Mouse (Mus musculus) layer of hippocampus, adult 2 months (tissue): ENCODE results near the gene Fam129a. TPM values are rescaled to one million over a fixed set of nuclear protein-coding genes. Genes with fewer than 3 reads are reported as not detected.

Experiments
- DNase-seq, 2 experiments: peaks; one replicate each; pipeline ENCODE4 v3.0.0; 2022; ENCODE audit warnings: low spot score in 2 of 2
- H3K27ac ChIP-seq: fragments of 200-600 bp; 2 replicates; pipeline ENCODE4 v1.8.1; 2022
- H3K4me3 ChIP-seq: fragments of 200-600 bp; 2 replicates; pipeline ENCODE4 v1.8.1; 2022; ENCODE audit warnings: mild to moderate bottlenecking
- CTCF ChIP-seq: fragments of 200-600 bp; conservative IDR thresholded peaks from 2 replicates; pipeline ENCODE4 v1.8.1; 2022; ENCODE audit warnings: antibody characterized with exemption, mild to moderate bottlenecking, moderate library complexity
- total RNA-seq, 2 experiments: library from RNA; stranded (reverse); gene quantifications; 2 replicates each; pipeline ENCODE4 v1.2.3; 2021

The Fam129a gene
- total RNA-seq, 2 experiments from 2014 or later: 1.4 to 1.7 TPM

DNA sequence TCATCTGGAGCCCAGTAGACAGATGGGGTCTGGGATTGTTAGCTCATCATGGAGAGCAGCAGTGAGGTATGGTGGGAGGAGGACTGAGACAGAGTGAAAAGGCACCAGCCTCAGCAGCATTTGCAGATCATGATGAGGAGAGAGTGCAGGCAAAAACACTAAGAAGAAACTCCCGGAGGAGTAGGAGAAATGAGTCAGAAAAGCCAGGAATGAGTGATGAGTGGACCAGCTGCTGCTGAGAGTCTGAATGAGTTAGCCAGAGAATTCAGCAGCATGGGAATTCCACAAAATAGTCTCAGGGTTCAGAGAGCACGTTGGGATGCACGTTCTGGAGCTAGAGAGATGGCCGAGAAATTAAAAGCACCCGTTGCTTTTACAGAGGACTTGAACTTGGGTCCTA, 67.4 kb downstream of the Fam129a start:
- TF ChIP-seq CTCF: no peak
- Histone ChIP-seq H3K4me3 (no peak overlapping the region), H3K27ac (no peak overlapping the region)
- no peak for DNase-seq

DNA sequence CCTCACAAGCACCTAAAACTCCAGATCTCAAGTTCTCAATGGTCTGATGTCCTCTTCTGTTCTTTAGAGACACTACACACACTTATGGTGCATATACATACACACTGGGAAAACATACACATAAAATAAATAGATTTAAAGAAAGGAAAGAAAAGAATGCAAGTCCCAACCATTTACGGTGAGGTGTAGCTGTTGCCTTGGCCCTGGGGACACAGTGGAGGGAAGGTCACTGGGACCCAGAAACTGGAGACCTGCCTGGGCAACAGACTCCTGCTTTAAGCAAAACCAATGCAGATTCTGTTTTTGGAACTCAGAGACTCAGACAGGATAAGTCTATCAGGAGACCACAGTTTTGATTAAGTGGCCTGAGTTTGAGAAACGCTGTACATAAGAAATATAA, 67.8 kb downstream of the Fam129a start:
- no peak for TF ChIP-seq CTCF
- Histone ChIP-seq H3K27ac (no peak overlapping the region), H3K4me3 (no peak overlapping the region)
- DNase-seq: no peak

DNA sequence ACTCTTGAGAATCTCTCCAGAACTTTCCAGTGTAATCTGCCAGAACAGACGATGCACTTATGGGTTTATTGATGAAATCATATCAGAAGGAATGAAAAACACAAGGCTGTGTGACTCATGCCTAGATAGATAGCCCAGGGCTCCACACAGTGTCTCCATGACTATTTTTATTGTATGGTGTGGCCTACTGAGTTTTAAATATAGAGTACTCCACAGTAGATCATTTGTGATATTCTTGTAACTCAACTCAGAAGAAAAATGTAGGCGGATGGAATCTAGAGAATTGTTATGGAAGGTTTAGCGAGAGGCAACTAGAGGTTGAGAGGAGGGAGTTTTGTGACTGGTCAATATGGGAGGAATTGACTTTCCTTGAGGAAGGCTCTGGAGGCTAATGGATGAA, 75.4 kb downstream of the Fam129a start:
- H3K27ac ChIP-seq: no peak overlapping the region
- H3K4me3 ChIP-seq: no peak overlapping the region
- no peak for DNase-seq
- TF ChIP-seq CTCF: no peak

DNA sequence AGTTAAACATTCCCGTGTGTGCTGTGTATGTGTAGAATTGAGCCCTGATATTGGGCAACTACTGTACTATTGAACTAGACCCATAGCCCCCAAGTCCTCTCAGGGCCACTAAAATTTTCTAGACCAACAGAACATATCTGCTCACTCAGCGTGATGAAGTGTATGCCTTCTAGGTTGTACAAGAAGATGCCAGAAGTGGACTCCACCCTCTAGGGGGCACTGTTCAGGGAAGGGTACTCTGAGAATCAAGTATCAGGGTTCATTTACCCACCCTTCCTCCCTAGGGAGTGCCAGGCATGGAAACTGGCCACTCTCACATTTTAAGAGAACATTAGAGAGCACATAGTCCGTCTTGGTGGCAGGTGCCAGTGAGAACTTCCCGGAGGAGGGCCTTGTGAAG, 77.1 kb downstream of the Fam129a start:
- DNase-seq: no peak
- Histone ChIP-seq H3K27ac (no peak overlapping the region), H3K4me3 (no peak overlapping the region)
- peak; percentile 41 for TF ChIP-seq CTCF

DNA sequence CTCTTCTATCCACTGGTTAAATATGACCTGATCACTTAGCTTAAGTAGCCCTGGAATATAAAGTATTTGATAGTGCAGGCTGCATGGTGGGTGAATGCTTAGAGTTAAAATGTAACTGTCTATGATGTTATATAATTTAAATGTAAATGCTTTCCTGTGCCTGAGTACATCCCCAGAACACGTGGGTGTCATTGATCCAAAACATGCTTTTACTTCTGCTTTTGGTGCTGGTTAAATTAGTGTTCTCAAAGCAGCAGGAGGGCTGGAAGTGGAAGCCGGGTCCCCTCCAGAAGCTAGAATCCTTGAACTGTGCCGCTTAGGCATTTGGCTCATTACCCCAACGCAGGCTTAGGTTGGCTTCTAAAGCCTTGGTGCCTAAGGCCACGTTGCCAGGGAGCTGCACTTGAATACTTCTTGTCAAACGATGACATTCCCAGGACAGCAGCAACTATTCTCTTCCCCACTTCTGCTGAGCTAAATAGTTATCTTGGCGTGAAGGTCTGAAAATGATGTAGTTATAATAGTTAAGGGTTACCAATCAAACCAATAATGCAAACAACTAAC, 86.1 kb downstream of the Fam129a start:
- no peak for DNase-seq
- TF ChIP-seq CTCF: no peak
- no peak overlapping the region for H3K27ac ChIP-seq
- H3K4me3 ChIP-seq: no peak overlapping the region

DNA sequence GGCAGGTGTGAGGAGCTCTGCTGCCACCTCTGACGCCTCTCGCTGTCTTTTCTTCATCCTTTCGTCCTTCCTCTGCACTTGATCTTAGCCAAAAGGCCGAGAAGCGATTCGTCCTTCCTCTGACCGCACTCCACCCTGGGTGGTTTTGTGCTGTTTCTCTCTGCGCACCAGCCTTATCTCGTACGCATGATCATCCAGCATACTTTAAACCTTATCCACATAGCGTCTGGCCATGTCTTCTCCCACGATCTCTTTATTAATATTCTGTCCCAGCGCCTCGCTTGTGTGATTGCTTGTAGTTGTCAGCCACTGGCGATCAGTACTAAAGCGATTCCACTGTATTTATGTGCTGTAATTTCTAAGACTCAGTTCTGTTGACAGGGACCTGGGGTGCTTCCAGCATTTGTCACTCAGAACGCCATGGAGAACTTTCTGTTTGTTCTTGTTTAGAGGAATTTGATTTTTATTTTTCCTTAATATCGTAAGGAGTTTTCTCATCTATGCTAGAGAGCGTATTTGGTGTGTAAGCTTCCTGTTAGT, 87.4 kb downstream of the Fam129a start:
- TF ChIP-seq CTCF: no peak
- Histone ChIP-seq H3K4me3 (peak overlapping the region; percentile 50), H3K27ac (peak overlapping the region; percentile 57)
- no peak for DNase-seq

DNA sequence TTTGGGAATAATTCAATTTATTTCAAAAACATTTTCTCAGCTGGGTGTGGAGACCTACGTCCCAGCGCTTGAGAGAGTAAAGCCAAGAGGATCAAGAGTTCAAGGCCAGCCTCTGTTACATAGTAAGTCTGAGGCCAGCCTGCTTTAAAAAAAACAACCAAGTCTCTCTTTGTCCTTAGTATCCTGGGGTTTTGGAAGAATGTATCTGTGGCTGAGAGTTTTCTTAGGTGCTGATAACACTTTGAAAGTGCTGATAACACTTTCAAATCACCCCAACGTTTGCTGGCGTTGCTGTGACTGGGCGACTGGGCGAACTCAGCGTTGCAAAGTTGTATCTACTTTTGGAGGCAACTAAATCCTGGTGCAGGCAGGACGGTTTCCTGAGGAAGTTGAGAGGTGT, 88.7 kb downstream of the Fam129a start:
- Histone ChIP-seq H3K27ac (no peak overlapping the region), H3K4me3 (no peak overlapping the region)
- no peak for TF ChIP-seq CTCF
- no peak for DNase-seq

DNA sequence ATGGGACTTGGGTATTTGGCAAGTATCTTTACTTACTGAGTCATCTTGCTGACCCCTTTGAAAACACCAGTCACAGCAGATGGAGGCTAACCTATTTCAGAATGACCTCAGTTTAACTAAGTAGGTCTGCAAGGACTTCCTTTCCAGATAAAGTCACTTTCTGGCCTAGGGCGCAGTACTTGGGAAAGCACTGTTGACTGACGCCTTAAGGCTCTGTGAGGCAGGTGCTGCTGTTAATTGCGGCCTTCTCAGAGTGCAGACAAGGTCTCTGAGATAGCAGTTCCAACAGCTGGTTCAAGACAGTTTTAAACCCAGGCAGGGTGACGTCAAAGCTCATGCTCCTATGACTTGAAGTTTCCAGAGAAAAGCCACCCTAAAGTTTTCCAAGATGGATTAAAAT, 89.3 kb downstream of the Fam129a start:
- DNase-seq: no peak
- no peak for TF ChIP-seq CTCF
- Histone ChIP-seq H3K27ac (no peak overlapping the region), H3K4me3 (no peak overlapping the region)

DNA sequence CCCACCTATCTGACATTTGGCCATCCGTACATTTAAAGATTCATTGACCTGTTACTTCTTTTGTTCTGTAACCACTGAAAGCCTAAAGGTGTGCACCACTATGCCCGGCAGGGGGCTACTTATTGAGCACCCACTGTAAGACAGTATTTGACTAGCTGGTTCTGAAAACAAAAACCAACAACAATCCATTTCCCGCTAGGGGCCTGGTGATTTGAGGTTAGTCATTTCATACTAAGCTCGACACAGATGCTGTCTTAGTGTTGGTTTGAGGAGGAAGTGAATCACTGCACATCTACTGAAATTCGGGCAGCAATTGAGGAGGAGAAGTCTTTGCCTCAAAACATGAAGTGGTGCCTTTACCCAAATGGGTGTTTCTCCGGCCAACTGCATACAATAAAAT, 89.9 kb downstream of the Fam129a start:
- DNase-seq: no peak
- no peak for TF ChIP-seq CTCF
- Histone ChIP-seq H3K4me3 (no peak overlapping the region), H3K27ac (no peak overlapping the region)

DNA sequence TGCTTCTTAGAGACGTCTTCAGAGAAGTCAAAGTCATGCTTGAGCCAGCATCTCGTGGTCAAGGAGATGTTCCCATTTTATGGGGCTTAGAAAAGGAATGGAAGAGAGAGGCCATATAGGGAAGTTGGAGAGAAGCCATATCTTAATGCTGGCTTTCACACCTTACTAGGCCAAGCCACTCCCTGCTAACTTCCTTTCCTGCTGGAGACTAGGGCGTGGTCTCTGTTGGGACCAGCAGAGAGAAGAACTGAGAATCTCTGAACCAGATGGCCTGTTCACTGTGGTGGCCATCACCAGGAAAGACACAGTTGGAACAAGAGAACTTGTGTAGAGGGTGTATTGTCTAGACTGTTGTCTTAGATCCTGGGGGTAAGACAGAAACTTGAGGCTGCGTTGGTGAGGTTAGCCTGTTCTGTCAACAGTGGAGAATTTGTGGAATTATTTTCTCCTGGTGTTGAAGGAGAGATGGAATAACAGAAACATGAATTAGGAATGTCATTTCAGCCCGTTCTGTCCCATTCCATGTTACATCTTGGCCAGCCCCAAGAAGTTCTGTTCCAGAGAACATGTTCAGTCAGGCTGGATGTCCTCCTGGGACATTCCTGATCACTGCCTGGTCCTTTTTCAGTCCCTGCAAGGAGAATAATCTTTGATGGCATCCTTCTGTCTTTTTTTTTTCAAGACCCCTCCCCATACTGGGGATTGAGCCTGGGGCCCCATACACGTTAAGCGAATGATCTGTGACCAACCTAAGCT, 90.9 kb downstream of the Fam129a start:
- no peak for DNase-seq
- TF ChIP-seq CTCF: no peak

DNA sequence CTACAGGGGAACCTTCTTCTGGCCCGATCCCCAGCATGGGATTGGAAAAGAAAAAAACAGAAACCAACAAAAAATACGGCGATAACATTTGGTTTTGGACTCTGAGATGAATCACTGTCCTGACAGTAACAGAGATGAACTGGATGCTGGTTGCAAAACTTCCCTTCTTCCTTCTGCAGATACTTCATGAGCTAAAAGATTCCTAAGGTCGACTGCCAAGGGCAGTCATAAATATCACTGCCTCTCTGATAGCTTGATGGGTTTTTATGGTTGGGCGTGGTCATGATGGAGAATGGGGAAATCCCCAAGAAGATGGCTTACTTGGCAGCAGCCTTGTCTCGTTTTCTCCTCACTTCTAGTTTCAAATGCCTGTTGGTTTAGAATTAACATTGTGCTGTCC, 92.0 kb downstream of the Fam129a start:
- TF ChIP-seq CTCF: no peak
- Histone ChIP-seq H3K27ac (no peak overlapping the region), H3K4me3 (no peak overlapping the region)
- DNase-seq: no peak

More for the DNA sequence above, 90.9 kb downstream of the Fam129a start:
- Histone ChIP-seq H3K27ac (no peak overlapping the region), H3K4me3 (no peak overlapping the region)

DNA sequence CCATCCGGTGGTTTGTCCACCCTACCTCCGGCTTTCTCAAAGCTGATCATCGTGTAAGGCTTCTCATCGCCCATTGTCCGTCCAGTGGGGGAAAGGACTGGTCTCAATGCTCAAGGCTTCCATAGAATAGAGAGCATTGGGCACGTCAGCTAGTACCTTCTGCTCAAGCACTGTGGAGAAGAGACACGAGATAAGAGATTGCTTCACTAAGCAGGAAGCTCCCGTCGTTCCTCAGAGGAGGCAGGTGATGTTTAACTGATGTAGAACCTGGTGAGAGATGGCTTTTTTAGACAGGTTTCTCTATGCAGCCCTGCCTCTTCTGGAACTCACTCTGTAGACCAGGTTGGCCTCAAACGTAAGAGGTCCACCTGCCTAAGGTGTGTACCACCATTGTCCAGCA, 93.4 kb downstream of the Fam129a start:
- no peak overlapping the region for H3K27ac ChIP-seq
- DNase-seq: no peak
- H3K4me3 ChIP-seq: no peak overlapping the region
- TF ChIP-seq CTCF: no peak

DNA sequence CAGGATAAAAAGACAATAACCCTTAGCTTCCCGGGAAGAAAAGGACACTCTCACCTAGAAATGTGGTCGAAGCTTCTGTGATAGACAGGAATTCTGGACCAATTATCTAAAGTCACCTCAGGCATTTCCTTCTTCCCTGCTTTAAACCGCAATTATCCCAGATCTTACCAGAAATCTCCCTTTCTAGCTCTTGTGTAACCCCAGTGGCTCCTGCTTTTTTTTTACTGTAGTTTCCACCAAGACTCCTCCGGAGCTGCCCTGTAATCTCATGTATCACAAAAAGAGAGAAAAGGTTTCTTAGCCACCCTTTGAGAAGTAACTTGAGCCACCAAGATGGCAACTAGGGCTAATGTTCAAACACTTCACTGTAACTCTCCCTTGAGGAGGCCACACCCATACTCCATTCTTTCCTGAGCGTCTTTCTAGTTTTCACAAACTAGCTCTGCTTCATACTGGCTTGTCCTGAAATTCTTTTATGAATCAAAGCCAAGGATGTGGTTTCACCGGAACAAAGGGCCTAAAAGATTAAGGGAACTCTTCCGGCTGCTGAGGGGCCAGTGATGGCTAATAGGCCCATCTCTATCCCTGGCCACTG, 93.9 kb downstream of the Fam129a start:
- no peak for TF ChIP-seq CTCF
- no peak overlapping the region for H3K27ac ChIP-seq
- H3K4me3 ChIP-seq: no peak overlapping the region
- DNase-seq: no peak

DNA sequence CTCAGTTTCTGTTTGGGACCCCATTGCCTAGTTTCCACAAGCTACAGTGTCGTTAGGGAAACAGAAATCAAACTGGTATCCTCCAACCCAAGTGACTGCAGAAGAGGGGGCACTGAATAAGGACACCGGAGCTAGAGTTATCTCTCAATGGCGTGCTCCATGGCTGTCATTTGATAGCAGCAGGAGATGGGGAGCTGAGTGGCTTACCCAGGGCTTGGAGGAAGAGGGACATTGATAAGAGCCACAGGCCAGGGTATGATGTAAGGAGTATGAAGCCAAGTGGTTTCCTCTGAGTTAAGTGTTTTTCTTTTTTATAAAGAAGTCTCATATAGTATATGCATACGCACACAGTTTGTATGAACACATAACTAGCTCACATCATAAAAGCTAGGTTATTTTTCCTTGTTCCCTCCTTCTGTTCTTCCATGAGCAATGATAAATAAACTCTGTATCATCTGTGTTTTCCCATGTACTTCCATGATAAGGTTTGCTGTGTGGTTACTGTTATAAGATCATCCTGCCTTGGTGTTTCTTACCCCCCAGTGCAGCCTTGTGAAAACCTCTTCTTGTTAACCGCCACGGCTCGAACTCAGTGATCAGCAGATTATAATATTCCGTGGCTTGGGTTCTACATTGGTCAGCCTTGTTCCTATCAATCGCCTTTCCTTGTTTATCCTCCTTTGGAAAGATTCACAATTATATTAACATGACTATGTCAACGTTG, 96.5 kb downstream of the Fam129a start:
- no peak for DNase-seq
- Histone ChIP-seq H3K4me3 (no peak overlapping the region), H3K27ac (no peak overlapping the region)
- no peak for TF ChIP-seq CTCF
